20 mouse cellular contexts compared by ENCODE assay signal in the genomic region with DNA sequence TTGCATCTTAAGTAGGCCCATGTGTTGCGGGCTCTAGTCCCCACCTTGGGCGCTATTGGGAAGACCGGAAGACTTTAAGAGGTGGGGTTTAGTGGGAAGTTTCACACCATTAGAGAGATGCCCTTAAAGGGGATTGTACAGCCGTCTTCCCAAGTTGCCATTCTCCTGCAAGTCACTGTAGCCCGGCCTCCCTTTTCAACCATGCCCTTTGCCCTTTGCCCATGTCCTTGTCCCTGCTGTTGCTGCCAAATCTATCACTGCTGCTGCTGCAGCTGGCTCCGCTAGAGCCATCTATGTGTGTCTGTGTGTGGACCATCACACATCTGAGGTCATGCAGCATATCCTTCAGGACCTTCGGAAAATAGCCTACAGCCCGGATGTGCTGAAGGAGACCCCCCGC. TPM values are rescaled to one million over a fixed set of nuclear protein-coding genes. Genes with fewer than 3 reads are reported as not detected.
DNase-seq lines count a peak whose midpoint lies in the region; ATAC-seq lines count a peak whose summit lies in the region.
"Had no signal": no experiment of that assay in that cellular context is flagged by ENCODE, and none has a peak within 500 bp of the region (broad histone marks: within the 10 kb centered on the region; RNA-seq: fewer than 3 reads in every experiment).

No protein-coding gene starts in this region.

- H3K4me3 ChIP-seq in heart, embryonic 12.5 days, result no peak overlapping the region
- no peak overlapping the region for H3K4me3 ChIP-seq in kidney, embryonic 15.5 days (replicated peaks)
- H3K4me3 ChIP-seq in midbrain, embryonic 11.5 days (ENCODE audit: low read depth, low read length), result no peak overlapping the region
- H3K4me3 ChIP-seq in midbrain, embryonic 15.5 days, result no peak overlapping the region
- H3K4me3 ChIP-seq: forebrain, embryonic 10.5 days; left cerebral cortex, adult 2 months; midbrain, embryonic 12.5 days had no signal

- DNase-seq in heart, adult 11 months, result no peak
- DNase-seq in kidney, adult 18-20 months, result peak; percentile 67
- peak; percentile 61 for DNase-seq in midbrain, embryonic 11.5 days (ENCODE audit: low spot score, missing footprints)
- DNase-seq in ovary, adult 18-20 months (ENCODE audit: low spot score), result no peak
- DNase-seq: adrenal gland, postnatal 25 days; cerebellum, postnatal 14 days; gastrocnemius, postnatal 10 days; heart, postnatal 4 days; lung, adult 18-20 months; lung, postnatal 10 days; thymus, adult 2 months had no signal

- peak overlapping the region; percentile 85 for H3K27ac ChIP-seq in heart, embryonic 12.5 days (ENCODE audit: poor library complexity, severe bottlenecking)
- no peak overlapping the region for H3K27ac ChIP-seq in kidney, embryonic 15.5 days
- H3K27ac ChIP-seq in midbrain, embryonic 11.5 days (ENCODE audit: low read depth, low read length), result no peak overlapping the region
- H3K27ac ChIP-seq in midbrain, embryonic 15.5 days, result no peak overlapping the region
- H3K27ac ChIP-seq: forebrain, embryonic 10.5 days; hindbrain, embryonic 14.5 days; left cerebral cortex, adult 2 months; midbrain, embryonic 12.5 days had no signal

- 74% methylated on average over 9 of the region's 9 CpGs for WGBS in heart, embryonic 12.5 days
- WGBS in kidney, embryonic 15.5 days, result 71% methylated on average over 9 of the region's 9 CpGs
- WGBS in midbrain, embryonic 11.5 days, result 87% methylated on average over 9 of the region's 9 CpGs
- 89% methylated on average over 9 of the region's 9 CpGs for WGBS in midbrain, embryonic 15.5 days

- no peak overlapping the region for H3K9ac ChIP-seq in heart, embryonic 12.5 days
- no peak overlapping the region for H3K9ac ChIP-seq in kidney, embryonic 15.5 days
- no peak overlapping the region for H3K9ac ChIP-seq in midbrain, embryonic 11.5 days (ENCODE audit: low read length)
- no peak overlapping the region for H3K9ac ChIP-seq in midbrain, embryonic 15.5 days
- H3K9ac ChIP-seq: hindbrain, embryonic 14.5 days; midbrain, embryonic 12.5 days had no signal

- peaks cover 55% of the 10 kb centered on the region for H3K4me1 ChIP-seq in heart, embryonic 12.5 days (replicated peaks)
- H3K4me1 ChIP-seq in kidney, embryonic 15.5 days, result peaks cover 38% of the 10 kb centered on the region
- no peaks in the 10 kb centered on the region for H3K4me1 ChIP-seq in midbrain, embryonic 11.5 days (ENCODE audit: control insufficient read depth, insufficient read depth, low read length)
- H3K4me1 ChIP-seq in midbrain, embryonic 15.5 days, result peaks cover 9% of the 10 kb centered on the region

- no peak overlapping the region for H3K4me2 ChIP-seq in heart, embryonic 12.5 days
- H3K4me2 ChIP-seq in kidney, embryonic 15.5 days, result no peak overlapping the region
- H3K4me2 ChIP-seq in midbrain, embryonic 11.5 days, result no peak overlapping the region
- H3K4me2 ChIP-seq in midbrain, embryonic 15.5 days, result no peak overlapping the region
- H3K4me2 ChIP-seq: hindbrain, embryonic 14.5 days; midbrain, embryonic 12.5 days had no signal

- no peaks in the 10 kb centered on the region for H3K9me3 ChIP-seq in heart, embryonic 12.5 days (replicated peaks)
- no peaks in the 10 kb centered on the region for H3K9me3 ChIP-seq in kidney, embryonic 15.5 days (replicated peaks)
- H3K9me3 ChIP-seq in midbrain, embryonic 11.5 days (ENCODE audit: control insufficient read depth, low read length), result no peaks in the 10 kb centered on the region
- H3K9me3 ChIP-seq in midbrain, embryonic 15.5 days, result no peaks in the 10 kb centered on the region
- H3K9me3 ChIP-seq: forebrain, embryonic 10.5 days; midbrain, embryonic 12.5 days had no signal

- ATAC-seq in heart, embryonic 12.5 days (ENCODE audit: insufficient number of reproducible peaks, low FRiP score), result no peak
- no peak for ATAC-seq in kidney, embryonic 15.5 days (replicated peaks; ENCODE audit: low FRiP score)
- no peak for ATAC-seq in midbrain, embryonic 11.5 days (ENCODE audit: low FRiP score)
- no peak for ATAC-seq in midbrain, embryonic 15.5 days (replicated peaks)
- ATAC-seq: forebrain, embryonic 16.5 days; inflammation-experienced regulatory T-cells, adult 6 months had no signal

- H3K27me3 ChIP-seq in heart, embryonic 12.5 days (replicated peaks), result no peaks in the 10 kb centered on the region
- no peaks in the 10 kb centered on the region for H3K27me3 ChIP-seq in kidney, embryonic 15.5 days
- H3K27me3 ChIP-seq in midbrain, embryonic 11.5 days (ENCODE audit: control insufficient read depth, insufficient read depth, low read length), result no peaks in the 10 kb centered on the region
- no peaks in the 10 kb centered on the region for H3K27me3 ChIP-seq in midbrain, embryonic 15.5 days (replicated peaks)

- H3K36me3 ChIP-seq in heart, embryonic 12.5 days, result no peaks in the 10 kb centered on the region
- peaks cover 2% of the 10 kb centered on the region for H3K36me3 ChIP-seq in kidney, embryonic 15.5 days
- H3K36me3 ChIP-seq in midbrain, embryonic 11.5 days (ENCODE audit: control insufficient read depth, insufficient read depth, low read length), result no peaks in the 10 kb centered on the region
- no peaks in the 10 kb centered on the region for H3K36me3 ChIP-seq in midbrain, embryonic 15.5 days (replicated peaks)
- H3K36me3 ChIP-seq: midbrain, embryonic 12.5 days had no signal

RNA-seq across cellular contexts. Expression of a gene that starts 13.1 kb away (rescaled TPM):
- polyA plus RNA-seq in heart, embryonic 12.5 days (2016; fragmentation: Nextera tagmentation; extraction: Ambion mirVana), result 61.9 and 66.4 TPM in 2 replicates
- 101 and 104 TPM in 2 replicates for polyA plus RNA-seq in kidney, embryonic 15.5 days (2015; fragmentation: Nextera tagmentation; extraction: Ambion mirVana)
- polyA plus RNA-seq in midbrain, embryonic 11.5 days (2014; fragmentation: Nextera tagmentation; extraction: Ambion mirVana), result 72.5 and 81.7 TPM in 2 replicates
- polyA plus RNA-seq in midbrain, embryonic 15.5 days (2015; fragmentation: Nextera tagmentation; extraction: Ambion mirVana), result 60.7 and 69.3 TPM in 2 replicates

RNA-seq across cellular contexts. Expression of a gene that starts 13.4 kb away (rescaled TPM):
- 9.3 and 9.4 TPM in 2 replicates for polyA plus RNA-seq in heart, embryonic 12.5 days (2016; fragmentation: Nextera tagmentation; extraction: Ambion mirVana)
- polyA plus RNA-seq in kidney, embryonic 15.5 days (2015; fragmentation: Nextera tagmentation; extraction: Ambion mirVana), result 12.2 and 14.3 TPM in 2 replicates
- polyA plus RNA-seq in midbrain, embryonic 11.5 days (2014; fragmentation: Nextera tagmentation; extraction: Ambion mirVana), result 10.8 and 11.0 TPM in 2 replicates
- 9.4 and 9.6 TPM in 2 replicates for polyA plus RNA-seq in midbrain, embryonic 15.5 days (2015; fragmentation: Nextera tagmentation; extraction: Ambion mirVana)

RNA-seq across cellular contexts. Expression of a gene that starts 29.4 kb away (rescaled TPM):
- polyA plus RNA-seq in heart, embryonic 12.5 days (2016; fragmentation: Nextera tagmentation; extraction: Ambion mirVana), result 67.5 and 68.1 TPM in 2 replicates
- polyA plus RNA-seq in kidney, embryonic 15.5 days (2015; fragmentation: Nextera tagmentation; extraction: Ambion mirVana), result 50.4 and 54.6 TPM in 2 replicates
- polyA plus RNA-seq in midbrain, embryonic 11.5 days (2014; fragmentation: Nextera tagmentation; extraction: Ambion mirVana), result 30.1 and 30.5 TPM in 2 replicates
- 69.0 and 72.4 TPM in 2 replicates for polyA plus RNA-seq in midbrain, embryonic 15.5 days (2015; fragmentation: Nextera tagmentation; extraction: Ambion mirVana)

Comparison
In these comparisons a context has a peak if more than half of its experiments do, and no peak if none do; other contexts are left out.
1. DNase-seq: peak in kidney, adult 18-20 months (single experiment) and midbrain, embryonic 11.5 days (single experiment); none in heart, adult 11 months (single experiment) and ovary, adult 18-20 months (single experiment).